Mouse (Mus musculus): ENCODE measurements at regions not wholly inside any gene's neighbourhood (a gene's known extent, or its start where the extent isn't known, plus 50 kb on each side); places are given as distances from the start of the nearest gene placed in this dataset.

- Histone ChIP-seq H3K36me3 (no peaks in the 10 kb centered on the region), H3K4me1 (peaks cover 20% of the 10 kb centered on the region), H3K4me2 (replicated peaks) (no peak overlapping the region), H3K9ac (no peak overlapping the region), H3K27ac (no peak overlapping the region), H3K9me3 (no peaks in the 10 kb centered on the region), H3K27me3 (no peaks in the 10 kb centered on the region), H3K4me3 (no peak overlapping the region)
- no peak for ATAC-seq (ENCODE audit: low FRiP score, low read depth)
- 53% methylated on average over 5 of the region's 5 CpGs for WGBS
These were observed 222.3 kb upstream of the Jarid2 start for GRCm38 (mm10) chr13:44506975-44507374.

GRCm38 (mm10) chr13:44509526-44510159 is 219.6 kb upstream of the Jarid2 start:
- Histone ChIP-seq H3K4me3 (no peak overlapping the region), H3K27me3 (no peaks in the 10 kb centered on the region), H3K27ac (no peak overlapping the region), H3K4me1 (peaks cover 16% of the 10 kb centered on the region), H3K9me3 (no peaks in the 10 kb centered on the region), H3K4me2 (replicated peaks) (no peak overlapping the region), H3K36me3 (no peaks in the 10 kb centered on the region), H3K9ac (no peak overlapping the region)
- 33% methylated on average over 11 of the region's 11 CpGs for WGBS
- no peak for ATAC-seq (ENCODE audit: low FRiP score, low read depth)

- H3K4me1 ChIP-seq: peaks cover 34% of the 10 kb centered on the region
- WGBS: 52% methylated on average over 13 of the region's 13 CpGs
- H3K27ac ChIP-seq: no peak overlapping the region
- H3K9ac ChIP-seq: no peak overlapping the region
- ATAC-seq (ENCODE audit: low FRiP score, low read depth): no peak
- no peaks in the 10 kb centered on the region for H3K9me3 ChIP-seq
- no peak overlapping the region for H3K4me3 ChIP-seq
- H3K36me3 ChIP-seq: no peaks in the 10 kb centered on the region
- no peak overlapping the region for H3K4me2 ChIP-seq (replicated peaks)
- H3K27me3 ChIP-seq: no peaks in the 10 kb centered on the region
These were observed 215.6 kb upstream of the Jarid2 start for GRCm38 (mm10) chr13:44513378-44514285.

- WGBS: 46% methylated on average over 5 of the region's 5 CpGs
- Histone ChIP-seq H3K9me3 (no peaks in the 10 kb centered on the region), H3K27me3 (no peaks in the 10 kb centered on the region), H3K9ac (no peak overlapping the region), H3K4me1 (peaks cover 34% of the 10 kb centered on the region), H3K4me2 (replicated peaks) (no peak overlapping the region), H3K4me3 (no peak overlapping the region), H3K36me3 (no peaks in the 10 kb centered on the region), H3K27ac (no peak overlapping the region; the same call in none of the 2 replicates)
- ATAC-seq (ENCODE audit: low FRiP score, low read depth): no peak
These were observed 214.6 kb upstream of the Jarid2 start for GRCm38 (mm10) chr13:44514636-44515158.

- ATAC-seq (ENCODE audit: low FRiP score, low read depth): peak; percentile 75; the same call in 1 of the 2 replicates
These were observed 212.4 kb upstream of the Jarid2 start for GRCm38 (mm10) chr13:44516863-44517262.

GRCm38 (mm10) chr13:44517312-44517711 is 212.0 kb upstream of the Jarid2 start:
- H3K4me3 ChIP-seq: no peak overlapping the region
- H3K36me3 ChIP-seq: no peaks in the 10 kb centered on the region
- no peak overlapping the region for H3K27ac ChIP-seq
- peak overlapping the region; percentile 35; the same call in 1 of the 2 replicates for H3K4me2 ChIP-seq (replicated peaks)
- ATAC-seq (ENCODE audit: low FRiP score, low read depth): no peak
- 86% methylated on average over 9 of the region's 9 CpGs for WGBS
- H3K4me1 ChIP-seq: peaks cover 34% of the 10 kb centered on the region
- H3K27me3 ChIP-seq: no peaks in the 10 kb centered on the region
- H3K9me3 ChIP-seq: no peaks in the 10 kb centered on the region
- H3K9ac ChIP-seq: no peak overlapping the region

More at GRCm38 (mm10) chr13:44516863-44517262, 212.4 kb upstream of the Jarid2 start:
- Histone ChIP-seq H3K4me3 (no peak overlapping the region), H3K9ac (no peak overlapping the region), H3K27me3 (no peaks in the 10 kb centered on the region), H3K27ac (no peak overlapping the region), H3K4me1 (peaks cover 34% of the 10 kb centered on the region), H3K9me3 (no peaks in the 10 kb centered on the region), H3K4me2 (replicated peaks) (peak overlapping the region; percentile 35), H3K36me3 (no peaks in the 10 kb centered on the region)
- WGBS: 15% methylated on average over 4 of the region's 4 CpGs

- 90% methylated on average over 4 of the region's 4 CpGs for WGBS
- no peak overlapping the region for H3K27ac ChIP-seq
These were observed 211.1 kb upstream of the Jarid2 start for GRCm38 (mm10) chr13:44518215-44518614.

GRCm38 (mm10) chr13:44523516-44523915 is 205.8 kb upstream of the Jarid2 start:
- no peak overlapping the region for H3K9ac ChIP-seq
- no peaks in the 10 kb centered on the region for H3K27me3 ChIP-seq
- no peak overlapping the region for H3K4me2 ChIP-seq (replicated peaks)
- H3K4me3 ChIP-seq: no peak overlapping the region
- no peaks in the 10 kb centered on the region for H3K4me1 ChIP-seq
- no peak overlapping the region for H3K27ac ChIP-seq
- no peaks in the 10 kb centered on the region for H3K9me3 ChIP-seq
- no peaks in the 10 kb centered on the region for H3K36me3 ChIP-seq
- WGBS: 65% methylated on average over 4 of the region's 4 CpGs
- ATAC-seq (ENCODE audit: low FRiP score, low read depth): no peak

More at GRCm38 (mm10) chr13:44518215-44518614, 211.1 kb upstream of the Jarid2 start:
- no peak for ATAC-seq (ENCODE audit: low FRiP score, low read depth)
- no peak overlapping the region for H3K4me2 ChIP-seq (replicated peaks)
- H3K4me1 ChIP-seq: peaks cover 34% of the 10 kb centered on the region
- no peaks in the 10 kb centered on the region for H3K36me3 ChIP-seq
- H3K27me3 ChIP-seq: no peaks in the 10 kb centered on the region
- no peak overlapping the region for H3K9ac ChIP-seq
- H3K4me3 ChIP-seq: no peak overlapping the region
- H3K9me3 ChIP-seq: no peaks in the 10 kb centered on the region

- no peak overlapping the region for H3K9ac ChIP-seq
- H3K36me3 ChIP-seq: no peaks in the 10 kb centered on the region
- no peak for ATAC-seq (ENCODE audit: low FRiP score, low read depth)
- H3K4me1 ChIP-seq: peaks cover 12% of the 10 kb centered on the region
- WGBS: 71% methylated on average over 9 of the region's 9 CpGs
- H3K9me3 ChIP-seq: no peaks in the 10 kb centered on the region
- H3K27ac ChIP-seq: no peak overlapping the region
- H3K4me2 ChIP-seq (replicated peaks): no peak overlapping the region
- H3K27me3 ChIP-seq: no peaks in the 10 kb centered on the region
- H3K4me3 ChIP-seq: no peak overlapping the region
These were observed 198.3 kb upstream of the Jarid2 start for GRCm38 (mm10) chr13:44530867-44531564.

- Histone ChIP-seq H3K9ac (no peak overlapping the region), H3K27ac (no peak overlapping the region), H3K4me2 (replicated peaks) (no peak overlapping the region), H3K4me3 (no peak overlapping the region), H3K9me3 (no peaks in the 10 kb centered on the region), H3K27me3 (no peaks in the 10 kb centered on the region), H3K36me3 (no peaks in the 10 kb centered on the region), H3K4me1 (peaks cover 12% of the 10 kb centered on the region)
- no peak for ATAC-seq (ENCODE audit: low FRiP score, low read depth)
- 54% methylated on average over 11 of the region's 11 CpGs for WGBS
These were observed 196.6 kb upstream of the Jarid2 start for GRCm38 (mm10) chr13:44532631-44533180.

- WGBS: 86% methylated on average over 6 of the region's 6 CpGs
- no peak for ATAC-seq (ENCODE audit: low FRiP score, low read depth)
- no peaks in the 10 kb centered on the region for H3K27me3 ChIP-seq
- no peak overlapping the region for H3K4me3 ChIP-seq
- peaks cover 12% of the 10 kb centered on the region for H3K4me1 ChIP-seq
- H3K27ac ChIP-seq: no peak overlapping the region
- no peak overlapping the region for H3K9ac ChIP-seq
- H3K9me3 ChIP-seq: no peaks in the 10 kb centered on the region
- no peak overlapping the region for H3K4me2 ChIP-seq (replicated peaks)
- H3K36me3 ChIP-seq: no peaks in the 10 kb centered on the region
These were observed 194.6 kb upstream of the Jarid2 start for GRCm38 (mm10) chr13:44534575-44535080.
